ENCODE assay signal across 9 mouse cellular contexts in the genomic region with DNA sequence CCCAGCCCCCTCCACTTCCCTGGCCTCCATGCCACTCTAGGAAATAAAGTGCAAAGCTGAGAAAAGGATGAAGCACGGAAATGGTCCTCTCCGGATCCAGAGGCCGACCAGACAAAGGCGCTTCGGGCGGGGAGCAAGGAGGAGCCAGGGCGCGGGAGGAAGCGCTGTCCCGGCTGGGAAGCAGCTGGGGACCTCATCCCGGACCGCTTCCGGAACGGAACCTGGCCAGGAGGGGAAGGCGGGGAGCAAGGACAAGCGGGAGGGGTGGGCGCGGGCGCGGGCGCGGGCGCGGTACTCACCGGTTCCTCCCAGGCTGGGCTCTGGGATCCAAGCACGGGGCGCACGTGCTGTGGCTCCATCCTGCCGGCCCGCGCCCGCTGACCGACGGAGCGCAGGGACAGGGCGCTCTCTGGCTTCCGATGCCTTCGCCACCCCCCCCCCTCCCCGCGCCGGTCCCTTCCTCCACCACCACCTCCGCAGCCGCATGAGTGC. TPM values are rescaled to one million over a fixed set of nuclear protein-coding genes. Genes with fewer than 3 reads are reported as not detected.
A peak's percentile ranks its signal among the peaks of the same experiment; 100 is the strongest.
DNase-seq lines count a peak whose midpoint lies in the region; ATAC-seq and TF ChIP-seq lines count a peak whose summit lies in the region.
"Not testable (repeated sequence)": the region's sequence is repeated elsewhere in the genome, so short reads cannot be mapped to it uniquely, and the experiment has no call there.
"Had no signal": no experiment of that assay in that cellular context is flagged by ENCODE, and none has a peak within 500 bp of the region (broad histone marks: within the 10 kb centered on the region; RNA-seq: fewer than 3 reads in every experiment).

Gm3667 (minus strand) TSS at position 442 of the 492 bp plus-strand sequence.

- peak within 1 kb of the TSS; percentile 45 for H3K4me3 ChIP-seq in embryonic facial prominence, embryonic 13.5 days
- H3K4me3 ChIP-seq in kidney, adult 2 months (ENCODE audit: insufficient read depth, low read depth, low read length): not testable (repeated sequence)
- H3K4me3 ChIP-seq in limb, embryonic 13.5 days: peak within 1 kb of the TSS; percentile 45
- H3K4me3 ChIP-seq in midbrain, embryonic 12.5 days: peak within 1 kb of the TSS; percentile 49
- 0 out of 2 replicates have a peak within 1 kb of the TSS, but pooled peaks have one; percentile 3 for H3K4me3 ChIP-seq in small intestine, adult 2 months (ENCODE audit: low read depth, low read length)

- intact Hi-C loops in heart, postnatal 36 days (cut with DNase I): not testable (repeated sequence)

- WGBS in embryonic facial prominence, embryonic 13.5 days: 0% methylated on average over 27 of the region's 43 CpGs
- WGBS in kidney, adult 2 months: under 1% methylated on average over 26 of the region's 43 CpGs
- WGBS in limb, embryonic 13.5 days: 1% methylated on average over 14 of the region's 43 CpGs
- WGBS in midbrain, embryonic 12.5 days: 10% methylated on average over 2 of the region's 43 CpGs
- WGBS in small intestine, adult 2 months: 3% methylated on average over 32 of the region's 43 CpGs

- H3K9ac ChIP-seq in embryonic facial prominence, embryonic 13.5 days: peak within 1 kb of the TSS; percentile 64
- peak within 1 kb of the TSS; percentile 45 for H3K9ac ChIP-seq in limb, embryonic 13.5 days
- H3K9ac ChIP-seq in midbrain, embryonic 12.5 days (replicated peaks): peak within 1 kb of the TSS; percentile 56

- peak; percentile 5 to 23 for DNase-seq in adrenal gland, adult (ENCODE audit: inconsistent age in 2 of 2, low spot score in 1 of 2)
- peak; percentile 28 for DNase-seq in gastrocnemius, postnatal 25 days
- peak; percentile 19 to 34 for DNase-seq in heart, postnatal 36 days
- DNase-seq in kidney, adult 2 months: peak; percentile 2

- peak within 1 kb of the TSS; percentile 63 for H3K4me2 ChIP-seq in embryonic facial prominence, embryonic 13.5 days
- peak within 1 kb of the TSS; percentile 65 for H3K4me2 ChIP-seq in limb, embryonic 13.5 days (replicated peaks)
- H3K4me2 ChIP-seq in midbrain, embryonic 12.5 days (replicated peaks): peak within 1 kb of the TSS; percentile 59

- H3K36me3 ChIP-seq in embryonic facial prominence, embryonic 13.5 days; kidney, adult 2 months (ENCODE audit: control insufficient read depth, insufficient read depth, low read length); limb, embryonic 13.5 days; midbrain, embryonic 12.5 days; small intestine, adult 2 months (ENCODE audit: control insufficient read depth, insufficient read depth, low read length): not testable (repeated sequence)

- not testable (repeated sequence) for TF ChIP-seq CTCF in kidney, adult 2 months (conservative IDR thresholded peaks at IDR 0.05; ENCODE audit: insufficient read depth, insufficient read length, low read depth, low read length); small intestine, adult 2 months (IDR thresholded peaks at IDR 0.05; ENCODE audit: extremely low read depth, insufficient read length, insufficient replicate concordance, low read depth, low read length)

- H3K27ac ChIP-seq in embryonic facial prominence, embryonic 13.5 days; kidney, adult 2 months (ENCODE audit: insufficient read depth, low read depth, low read length); limb, embryonic 13.5 days; midbrain, embryonic 12.5 days (replicated peaks); small intestine, adult 2 months (ENCODE audit: insufficient read depth, low read depth, low read length): not testable (repeated sequence)

- not testable (repeated sequence) for ATAC-seq in embryonic facial prominence, embryonic 13.5 days (ENCODE audit: insufficient number of reproducible peaks, insufficient read depth, low FRiP score, low TSS enrichment, low read depth); limb, embryonic 13.5 days (ENCODE audit: low FRiP score, low read depth); midbrain, embryonic 12.5 days (ENCODE audit: low FRiP score, low read depth)

- TF ChIP-seq POLR2A in kidney, adult 2 months (IDR thresholded peaks at IDR 0.05; ENCODE audit: low read depth, low read length); small intestine, adult 2 months (IDR thresholded peaks at IDR 0.05; ENCODE audit: low read depth, low read length): not testable (repeated sequence)

- H3K27me3 ChIP-seq in embryonic facial prominence, embryonic 13.5 days; kidney, adult 2 months (replicated peaks; ENCODE audit: control insufficient read depth, insufficient read depth, low read length); limb, embryonic 13.5 days; midbrain, embryonic 12.5 days; small intestine, adult 2 months (ENCODE audit: control insufficient read depth, insufficient read depth, low read length): not testable (repeated sequence)

- H3K9me3 ChIP-seq in embryonic facial prominence, embryonic 13.5 days; limb, embryonic 13.5 days; midbrain, embryonic 12.5 days: not testable (repeated sequence)

- H3K4me1 ChIP-seq in embryonic facial prominence, embryonic 13.5 days; kidney, adult 2 months (ENCODE audit: control insufficient read depth, insufficient read depth, low read length); limb, embryonic 13.5 days; midbrain, embryonic 12.5 days; small intestine, adult 2 months (ENCODE audit: control insufficient read depth, insufficient read depth, insufficient read length, low read length): not testable (repeated sequence)

RNA-seq across cellular contexts. Expression of gene Gm3667, which starts in this region (rescaled TPM):
- polyA plus RNA-seq in embryonic facial prominence, embryonic 13.5 days (2015; fragmentation: Nextera tagmentation; extraction: Ambion mirVana): 0.51 and 0.66 TPM in 2 replicates
- under 1 TPM; 0.20 to 0.43 TPM for total RNA-seq in gastrocnemius, postnatal 25 days (2021)
- total RNA-seq in heart, postnatal 36 days (2021): under 1 TPM; 0.33 to 0.35 TPM
- not detected in 2 replicates for polyA plus RNA-seq in kidney, adult 2 months (2012; rRNA removed)
- polyA plus RNA-seq in limb, embryonic 13.5 days (2015; fragmentation: Nextera tagmentation; extraction: Ambion mirVana): 0.74 and 0.94 TPM in 2 replicates
- polyA plus RNA-seq in midbrain, embryonic 12.5 days (2016; fragmentation: Nextera tagmentation; extraction: Ambion mirVana): 1.9 and 2.3 TPM in 2 replicates
- not detected in 2 replicates for polyA plus RNA-seq in small intestine, adult 2 months (2012; rRNA removed)
- polyA plus RNA-seq: large intestine, adult 2 months had no signal

Comparison
In these comparisons a context has a peak if more than half of its experiments do, and no peak if none do; other contexts are left out.
1. Peak in DNase-seq in gastrocnemius, postnatal 25 days; RNA of the gene not detected or under 1 TPM.
2. Peak in DNase-seq in heart, postnatal 36 days; RNA of the gene not detected or under 1 TPM.
3. Peak in DNase-seq in kidney, adult 2 months; RNA of the gene not detected or under 1 TPM.